Mouse (Mus musculus): ENCODE data around the gene Trim15. TPM values are rescaled to one million over a fixed set of nuclear protein-coding genes. Genes with fewer than 3 reads are reported as not detected.
"Not testable (repeated sequence)": the region's sequence is repeated elsewhere in the genome, so short reads cannot be mapped to it uniquely, and the experiment has no call there.

Trim15 gene
- polyA plus RNA-seq, 1 experiment from 2014 or later: 0.20 TPM

- no peak overlapping the region for H3K9ac ChIP-seq (ENCODE audit: low read length)
- 80% methylated on average over 4 of the region's 4 CpGs for WGBS
- no peak overlapping the region for H3K4me2 ChIP-seq (ENCODE audit: low read depth, low read length, severe bottlenecking)
- no peaks in the 10 kb centered on the region for H3K4me1 ChIP-seq (replicated peaks; ENCODE audit: control insufficient read depth, insufficient read depth, low read length)
- H3K4me3 ChIP-seq (ENCODE audit: low read depth, low read length): no peak overlapping the region
- H3K36me3 ChIP-seq (ENCODE audit: control insufficient read depth, insufficient read depth, low read length): no peaks in the 10 kb centered on the region
- DNase-seq (ENCODE audit: low spot score): no peak
- no peaks in the 10 kb centered on the region for H3K27me3 ChIP-seq (ENCODE audit: control insufficient read depth, insufficient read depth, low read length)
- no peak overlapping the region for H3K27ac ChIP-seq (ENCODE audit: low read depth, low read length)
- H3K9me3 ChIP-seq (ENCODE audit: control insufficient read depth, low read length): no peaks in the 10 kb centered on the region
- ATAC-seq (replicated peaks; ENCODE audit: low FRiP score): no peak
Measured at GRCm38 (mm10) chr17:36899376-36899775, 32.4 kb upstream of the Trim15 start.

DNA sequence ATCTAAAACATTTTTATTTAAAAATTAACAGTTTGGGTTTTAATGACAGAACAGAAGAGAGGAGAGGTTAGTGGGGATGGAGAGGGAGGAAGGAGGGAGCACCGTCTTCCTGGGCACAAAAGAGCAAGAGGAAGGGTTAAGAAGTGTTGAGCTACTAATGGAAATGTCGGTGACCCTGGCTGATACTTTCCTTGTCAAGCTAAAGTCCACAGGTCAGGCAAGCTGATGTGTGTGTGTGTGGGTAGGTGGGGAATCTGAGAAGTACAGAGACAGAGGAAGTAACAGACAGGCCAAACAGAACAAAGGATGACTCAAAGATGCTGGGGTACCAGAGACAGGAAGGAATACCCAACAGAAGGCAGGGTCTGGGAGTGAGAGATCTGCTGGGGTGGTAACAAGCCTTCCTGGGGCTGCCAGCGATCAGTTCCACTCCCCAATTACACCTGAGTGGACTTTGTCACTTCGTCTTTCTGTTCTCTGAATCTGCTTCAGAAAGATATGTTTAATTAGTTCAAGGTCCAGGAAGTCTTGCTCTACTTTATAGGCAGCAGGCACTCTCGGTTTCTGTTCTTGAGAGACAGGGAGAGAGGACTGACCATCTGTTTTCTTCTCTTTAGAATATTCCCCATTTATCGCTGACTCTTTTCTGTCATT is 30.7 kb upstream of the Trim15 start, which contains the start of gene Trim31:
Gene Trim31 (plus strand): TSS at position 567 of the 654 bp plus-strand sequence.
- Histone ChIP-seq H3K9ac (ENCODE audit: low read length) (no peak within 1 kb of the TSS), H3K4me1 (replicated peaks; ENCODE audit: control insufficient read depth, insufficient read depth, low read length) (no peaks in the 10 kb centered on the region), H3K27me3 (ENCODE audit: control insufficient read depth, insufficient read depth, low read length) (no peaks in the 10 kb centered on the region), H3K9me3 (ENCODE audit: control insufficient read depth, low read length) (no peaks in the 10 kb centered on the region), H3K36me3 (ENCODE audit: control insufficient read depth, insufficient read depth, low read length) (no peaks in the 10 kb centered on the region), H3K4me2 (ENCODE audit: low read depth, low read length, severe bottlenecking) (no peak within 1 kb of the TSS), H3K4me3 (ENCODE audit: low read depth, low read length) (no peak within 1 kb of the TSS), H3K27ac (ENCODE audit: low read depth, low read length) (no peak within 1 kb of the TSS)
- DNase-seq (ENCODE audit: low spot score) (no peak), ATAC-seq (replicated peaks; ENCODE audit: low FRiP score) (no peak)
- WGBS: 72% methylated on average over 6 of the region's 6 CpGs

DNA sequence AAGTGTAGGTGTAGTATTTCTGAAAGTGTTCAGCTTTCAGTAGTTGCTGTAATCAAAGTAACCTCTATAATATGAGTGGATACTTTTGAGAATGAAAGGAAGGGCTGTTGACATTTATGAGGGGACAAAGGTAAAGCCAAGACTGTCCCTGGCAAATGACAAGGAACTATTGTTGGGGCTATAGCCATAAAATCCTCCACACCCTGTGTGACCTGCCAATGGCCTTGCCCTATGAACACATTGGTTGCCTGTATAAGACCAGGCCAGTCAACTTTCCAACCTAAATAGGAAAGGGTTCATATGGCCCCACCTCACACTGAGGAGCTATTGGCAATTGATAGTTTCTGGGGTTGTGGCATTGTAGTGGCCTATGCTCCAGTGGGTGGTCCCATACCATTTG is 30.1 kb upstream of the Trim15 start:
- no peak overlapping the region for H3K4me2 ChIP-seq (ENCODE audit: low read depth, low read length, severe bottlenecking)
- H3K4me3 ChIP-seq (ENCODE audit: low read depth, low read length): no peak overlapping the region
- no peak for DNase-seq (ENCODE audit: low spot score)
- no peaks in the 10 kb centered on the region for H3K9me3 ChIP-seq (ENCODE audit: control insufficient read depth, low read length)
- no peak for ATAC-seq (replicated peaks; ENCODE audit: low FRiP score)
- H3K27me3 ChIP-seq (ENCODE audit: control insufficient read depth, insufficient read depth, low read length): no peaks in the 10 kb centered on the region
- no peak overlapping the region for H3K9ac ChIP-seq (ENCODE audit: low read length)
- no peaks in the 10 kb centered on the region for H3K4me1 ChIP-seq (replicated peaks; ENCODE audit: control insufficient read depth, insufficient read depth, low read length)
- H3K27ac ChIP-seq (ENCODE audit: low read depth, low read length): no peak overlapping the region
- H3K36me3 ChIP-seq (ENCODE audit: control insufficient read depth, insufficient read depth, low read length): no peaks in the 10 kb centered on the region

DNA sequence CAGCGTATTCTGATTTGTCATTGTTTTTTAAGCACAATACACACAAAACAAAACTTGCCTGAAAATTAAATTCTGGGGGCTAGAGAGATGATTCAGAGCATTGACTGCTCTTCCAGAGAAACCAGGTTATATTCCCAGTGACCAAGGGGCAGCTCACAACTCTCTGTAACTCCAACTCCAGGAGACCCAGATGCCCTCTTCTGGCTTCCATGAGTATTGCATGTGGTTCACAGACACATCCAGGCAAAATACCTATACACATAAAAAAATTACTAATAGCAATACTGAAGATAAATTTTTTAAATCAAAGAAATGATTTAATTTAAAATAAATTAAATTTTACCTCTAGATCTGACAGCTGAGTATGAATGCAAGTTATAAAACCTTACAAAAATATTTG is 29.6 kb upstream of the Trim15 start:
- DNase-seq (ENCODE audit: low spot score) (peak; percentile 60), ATAC-seq (replicated peaks; ENCODE audit: low FRiP score) (no peak)
- H3K27ac ChIP-seq (ENCODE audit: low read depth, low read length): no peak overlapping the region
- 88% methylated on average over 1 of the region's 1 CpGs for WGBS
- no peak overlapping the region for H3K4me2 ChIP-seq (ENCODE audit: low read depth, low read length, severe bottlenecking)
- H3K27me3 ChIP-seq (ENCODE audit: control insufficient read depth, insufficient read depth, low read length): no peaks in the 10 kb centered on the region
- H3K4me1 ChIP-seq (replicated peaks; ENCODE audit: control insufficient read depth, insufficient read depth, low read length): no peaks in the 10 kb centered on the region
- no peak overlapping the region for H3K4me3 ChIP-seq (ENCODE audit: low read depth, low read length)
- H3K9ac ChIP-seq (ENCODE audit: low read length): no peak overlapping the region
- no peaks in the 10 kb centered on the region for H3K36me3 ChIP-seq (ENCODE audit: control insufficient read depth, insufficient read depth, low read length)
- no peaks in the 10 kb centered on the region for H3K9me3 ChIP-seq (ENCODE audit: control insufficient read depth, low read length)

DNA sequence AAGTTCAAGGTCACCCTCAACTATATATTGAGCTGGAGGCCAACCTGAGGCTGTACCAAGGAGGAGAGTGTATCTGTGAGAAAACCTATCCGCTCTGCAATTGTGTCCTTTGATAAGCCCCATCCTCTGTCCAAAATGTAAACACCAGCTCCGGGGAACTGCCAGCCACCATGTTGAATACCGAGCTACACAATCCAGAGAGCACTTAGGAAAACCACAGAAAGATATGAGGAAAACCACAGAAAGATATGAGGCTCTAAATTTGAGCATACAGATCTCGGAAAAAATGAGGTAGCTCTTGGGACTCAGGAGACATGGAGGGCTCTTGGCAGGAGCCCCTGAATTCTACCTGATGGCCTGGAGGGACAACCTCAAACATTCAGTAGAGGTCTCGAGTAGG is 26.4 kb upstream of the Trim15 start:
- 82% methylated on average over 5 of the region's 5 CpGs for WGBS
- Histone ChIP-seq H3K9ac (ENCODE audit: low read length) (no peak overlapping the region), H3K4me2 (ENCODE audit: low read depth, low read length, severe bottlenecking) (no peak overlapping the region)

DNA sequence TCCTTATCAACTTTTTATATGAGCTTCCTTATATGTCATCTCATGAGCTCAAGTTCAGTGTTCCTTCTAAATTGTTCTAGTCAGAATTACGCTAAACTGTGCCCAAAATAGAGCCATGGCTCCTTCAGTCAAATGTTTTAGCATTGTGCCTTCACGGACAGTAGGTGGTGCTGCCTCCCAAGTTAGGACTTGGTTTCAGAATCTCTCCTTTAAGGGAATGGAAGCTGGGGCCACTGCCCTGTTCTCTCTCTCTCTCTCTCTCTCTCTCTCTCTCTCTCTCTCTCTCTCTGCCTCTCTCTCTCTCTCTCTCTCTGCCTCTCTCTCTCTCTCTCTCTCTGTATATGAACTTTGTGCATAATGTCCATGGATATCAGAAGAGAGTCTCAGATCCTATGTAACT is 25.4 kb upstream of the Trim15 start:
- WGBS: 23% methylated on average over 2 of the region's 2 CpGs
- Histone ChIP-seq H3K27ac (ENCODE audit: low read depth, low read length) (no peak overlapping the region), H3K9ac (ENCODE audit: low read length) (no peak overlapping the region), H3K9me3 (ENCODE audit: control insufficient read depth, low read length) (no peaks in the 10 kb centered on the region), H3K36me3 (ENCODE audit: control insufficient read depth, insufficient read depth, low read length) (no peaks in the 10 kb centered on the region), H3K27me3 (ENCODE audit: control insufficient read depth, insufficient read depth, low read length) (no peaks in the 10 kb centered on the region), H3K4me2 (ENCODE audit: low read depth, low read length, severe bottlenecking) (no peak overlapping the region), H3K4me1 (replicated peaks; ENCODE audit: control insufficient read depth, insufficient read depth, low read length) (no peaks in the 10 kb centered on the region), H3K4me3 (ENCODE audit: low read depth, low read length) (no peak overlapping the region)
- DNase-seq (ENCODE audit: low spot score) (no peak), ATAC-seq (replicated peaks; ENCODE audit: low FRiP score) (no peak)

More for the DNA sequence above, 26.4 kb upstream of the Trim15 start:
- no peak for ATAC-seq (replicated peaks; ENCODE audit: low FRiP score)
- Histone ChIP-seq H3K27ac (ENCODE audit: low read depth, low read length) (no peak overlapping the region), H3K9me3 (ENCODE audit: control insufficient read depth, low read length) (no peaks in the 10 kb centered on the region), H3K27me3 (ENCODE audit: control insufficient read depth, insufficient read depth, low read length) (no peaks in the 10 kb centered on the region), H3K4me3 (ENCODE audit: low read depth, low read length) (no peak overlapping the region), H3K4me1 (replicated peaks; ENCODE audit: control insufficient read depth, insufficient read depth, low read length) (no peaks in the 10 kb centered on the region), H3K36me3 (ENCODE audit: control insufficient read depth, insufficient read depth, low read length) (no peaks in the 10 kb centered on the region)
- DNase-seq (ENCODE audit: low spot score): no peak

- H3K27ac ChIP-seq (ENCODE audit: low read depth, low read length); H3K36me3 ChIP-seq (ENCODE audit: control insufficient read depth, insufficient read depth, low read length); H3K9me3 ChIP-seq (ENCODE audit: control insufficient read depth, low read length); H3K4me2 ChIP-seq (ENCODE audit: low read depth, low read length, severe bottlenecking); H3K4me1 ChIP-seq (replicated peaks; ENCODE audit: control insufficient read depth, insufficient read depth, low read length); DNase-seq (ENCODE audit: low spot score); H3K27me3 ChIP-seq (ENCODE audit: control insufficient read depth, insufficient read depth, low read length); H3K9ac ChIP-seq (ENCODE audit: low read length); ATAC-seq (replicated peaks; ENCODE audit: low FRiP score); H3K4me3 ChIP-seq (ENCODE audit: low read depth, low read length): not testable (repeated sequence)
- 85% methylated on average over 1 of the region's 1 CpGs for WGBS
Measured at GRCm38 (mm10) chr17:36891496-36891895, 24.5 kb upstream of the Trim15 start.

DNA sequence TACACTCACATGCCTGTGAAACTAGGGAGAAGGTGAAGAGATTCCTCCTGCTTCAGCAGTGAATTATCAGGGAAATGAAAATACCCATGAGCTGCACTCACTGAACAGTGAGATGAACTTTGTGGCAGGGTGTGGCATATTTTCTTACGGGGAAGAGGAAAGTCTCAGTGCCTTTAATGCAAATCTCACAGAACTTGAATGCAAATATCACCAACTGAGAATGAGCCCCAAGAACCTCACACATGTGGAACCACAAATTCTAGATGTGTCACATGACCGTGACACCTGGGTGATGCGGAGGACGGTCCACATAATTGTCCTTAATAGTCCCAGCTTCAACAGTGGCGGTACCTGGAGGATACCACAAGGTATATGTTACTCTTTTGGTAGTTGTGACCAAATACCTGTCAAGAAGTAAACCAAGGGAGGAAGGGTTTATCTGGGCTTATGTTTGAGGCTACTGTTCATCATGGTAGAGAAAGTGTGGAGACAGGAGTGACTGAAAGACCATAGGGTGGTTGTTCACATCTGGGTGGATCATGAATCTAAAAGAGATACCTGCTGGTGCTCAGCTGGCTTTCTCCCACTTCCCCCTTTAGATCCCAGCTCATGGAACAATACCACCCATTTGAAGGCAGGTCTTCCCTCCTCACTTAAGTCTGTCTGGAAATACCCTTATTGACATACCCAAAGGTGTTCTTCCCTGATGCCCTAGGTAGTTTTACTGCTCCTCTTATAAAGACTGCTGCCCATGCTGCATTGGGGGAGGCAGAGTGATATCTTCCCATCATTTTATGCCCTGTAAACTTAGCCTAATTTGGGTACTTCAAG is 23.3 kb upstream of the Trim15 start, which contains the start of gene Trim40:
Gene Trim40 (minus strand): TSS at position 51 of the 831 bp plus-strand sequence.
- H3K9me3 ChIP-seq (ENCODE audit: control insufficient read depth, low read length): no peaks in the 10 kb centered on the region
- H3K4me1 ChIP-seq (replicated peaks; ENCODE audit: control insufficient read depth, insufficient read depth, low read length): no peaks in the 10 kb centered on the region
- no peaks in the 10 kb centered on the region for H3K36me3 ChIP-seq (ENCODE audit: control insufficient read depth, insufficient read depth, low read length)
- H3K27ac ChIP-seq (ENCODE audit: low read depth, low read length): no peak within 1 kb of the TSS
- no peak for ATAC-seq (replicated peaks; ENCODE audit: low FRiP score)
- no peaks in the 10 kb centered on the region for H3K27me3 ChIP-seq (ENCODE audit: control insufficient read depth, insufficient read depth, low read length)
- DNase-seq (ENCODE audit: low spot score): no peak
- no peak within 1 kb of the TSS for H3K9ac ChIP-seq (ENCODE audit: low read length)
- 89% methylated on average over 5 of the region's 5 CpGs for WGBS
- H3K4me2 ChIP-seq (ENCODE audit: low read depth, low read length, severe bottlenecking): no peak within 1 kb of the TSS
- H3K4me3 ChIP-seq (ENCODE audit: low read depth, low read length): no peak within 1 kb of the TSS
